Mouse (Mus musculus): ENCODE measurements around the gene Ptcd2. TPM values are rescaled to one million over a fixed set of nuclear protein-coding genes. Genes with fewer than 3 reads are reported as not detected.

Ptcd2 gene
- polyA plus RNA-seq, 1 experiment from 2014 or later = 63.4 TPM

GRCm38 (mm10) chr13:99358921-99359320 is 14.4 kb upstream of the Ptcd2 start:
- H3K4me1 ChIP-seq (ENCODE audit: control insufficient read depth, insufficient read depth, low read length) = peaks cover 4% of the 10 kb centered on the region
- peak; percentile 17; the same call in 1 of the 2 replicates for ATAC-seq

GRCm38 (mm10) chr13:99356428-99357265 is 12.1 kb upstream of the Ptcd2 start:
- ATAC-seq = no peak
- H3K27ac ChIP-seq (ENCODE audit: low read length) = no peak overlapping the region
- H3K27me3 ChIP-seq (replicated peaks; ENCODE audit: control insufficient read depth, insufficient read depth, low read length) = no peaks in the 10 kb centered on the region

More at GRCm38 (mm10) chr13:99358921-99359320, 14.4 kb upstream of the Ptcd2 start:
- Histone ChIP-seq H3K4me2 (ENCODE audit: low read depth, low read length) (no peak overlapping the region), H3K27ac (ENCODE audit: low read length) (no peak overlapping the region), H3K4me3 (ENCODE audit: low read length) (no peak overlapping the region), H3K9ac (ENCODE audit: low read depth, low read length) (no peak overlapping the region), H3K36me3 (ENCODE audit: control insufficient read depth, insufficient read depth, low read length) (no peaks in the 10 kb centered on the region), H3K9me3 (ENCODE audit: control insufficient read depth, low read length) (no peaks in the 10 kb centered on the region), H3K27me3 (replicated peaks; ENCODE audit: control insufficient read depth, insufficient read depth, low read length) (no peaks in the 10 kb centered on the region)
- 75% methylated on average over 14 of the region's 14 CpGs for WGBS

GRCm38 (mm10) chr13:99355861-99356260 is 11.4 kb upstream of the Ptcd2 start:
- H3K27me3 ChIP-seq (replicated peaks; ENCODE audit: control insufficient read depth, insufficient read depth, low read length) = no peaks in the 10 kb centered on the region
- ATAC-seq = no peak
- H3K4me3 ChIP-seq (ENCODE audit: low read length) = no peak overlapping the region
- H3K36me3 ChIP-seq (ENCODE audit: control insufficient read depth, insufficient read depth, low read length) = no peaks in the 10 kb centered on the region
- no peak overlapping the region for H3K4me2 ChIP-seq (ENCODE audit: low read depth, low read length)
- H3K9me3 ChIP-seq (ENCODE audit: control insufficient read depth, low read length) = no peaks in the 10 kb centered on the region
- H3K4me1 ChIP-seq (ENCODE audit: control insufficient read depth, insufficient read depth, low read length) = peaks cover 4% of the 10 kb centered on the region
- H3K27ac ChIP-seq (ENCODE audit: low read length) = peak overlapping the region; percentile 28; the same call in 1 of the 2 replicates
- WGBS = 40% methylated on average over 7 of the region's 7 CpGs
- no peak overlapping the region for H3K9ac ChIP-seq (ENCODE audit: low read depth, low read length)

More at GRCm38 (mm10) chr13:99356428-99357265, 12.1 kb upstream of the Ptcd2 start:
- Histone ChIP-seq H3K4me1 (ENCODE audit: control insufficient read depth, insufficient read depth, low read length) (peaks cover 4% of the 10 kb centered on the region), H3K9ac (ENCODE audit: low read depth, low read length) (no peak overlapping the region), H3K4me2 (ENCODE audit: low read depth, low read length) (no peak overlapping the region), H3K9me3 (ENCODE audit: control insufficient read depth, low read length) (no peaks in the 10 kb centered on the region), H3K4me3 (ENCODE audit: low read length) (no peak overlapping the region), H3K36me3 (ENCODE audit: control insufficient read depth, insufficient read depth, low read length) (no peaks in the 10 kb centered on the region)
- 49% methylated on average over 9 of the region's 9 CpGs for WGBS

GRCm38 (mm10) chr13:99355072-99355471 is 10.6 kb upstream of the Ptcd2 start:
- no peak overlapping the region for H3K4me2 ChIP-seq (ENCODE audit: low read depth, low read length)
- WGBS = 67% methylated on average over 6 of the region's 6 CpGs
- H3K27ac ChIP-seq (ENCODE audit: low read length) = peak overlapping the region; percentile 17
- peak overlapping the region; percentile 42; the same call in 1 of the 2 replicates for H3K9ac ChIP-seq (ENCODE audit: low read depth, low read length)
- H3K4me3 ChIP-seq (ENCODE audit: low read length) = no peak overlapping the region
- H3K9me3 ChIP-seq (ENCODE audit: control insufficient read depth, low read length) = no peaks in the 10 kb centered on the region
- no peaks in the 10 kb centered on the region for H3K36me3 ChIP-seq (ENCODE audit: control insufficient read depth, insufficient read depth, low read length)
- ATAC-seq = no peak
- H3K4me1 ChIP-seq (ENCODE audit: control insufficient read depth, insufficient read depth, low read length) = peaks cover 4% of the 10 kb centered on the region
- H3K27me3 ChIP-seq (replicated peaks; ENCODE audit: control insufficient read depth, insufficient read depth, low read length) = no peaks in the 10 kb centered on the region

- H3K4me2 ChIP-seq (ENCODE audit: low read depth, low read length) = peak overlapping the region; percentile 66
- H3K9me3 ChIP-seq (ENCODE audit: control insufficient read depth, low read length) = no peaks in the 10 kb centered on the region
- H3K27me3 ChIP-seq (replicated peaks; ENCODE audit: control insufficient read depth, insufficient read depth, low read length) = no peaks in the 10 kb centered on the region
- H3K4me3 ChIP-seq (ENCODE audit: low read length) = peak overlapping the region; percentile 54
- 9% methylated on average over 7 of the region's 7 CpGs for WGBS
- H3K27ac ChIP-seq (ENCODE audit: low read length) = peak overlapping the region; percentile 91
- peak overlapping the region; percentile 66 for H3K9ac ChIP-seq (ENCODE audit: low read depth, low read length)
- peak; percentile 19 for ATAC-seq
- H3K4me1 ChIP-seq (ENCODE audit: control insufficient read depth, insufficient read depth, low read length) = peaks cover 4% of the 10 kb centered on the region
- H3K36me3 ChIP-seq (ENCODE audit: control insufficient read depth, insufficient read depth, low read length) = no peaks in the 10 kb centered on the region
Measured at GRCm38 (mm10) chr13:99353490-99353851, 9.0 kb upstream of the Ptcd2 start.

GRCm38 (mm10) chr13:99352758-99353489 is 8.4 kb upstream of the Ptcd2 start:
- Histone ChIP-seq H3K9me3 (ENCODE audit: control insufficient read depth, low read length) (no peaks in the 10 kb centered on the region), H3K4me1 (ENCODE audit: control insufficient read depth, insufficient read depth, low read length) (peaks cover 4% of the 10 kb centered on the region), H3K27ac (ENCODE audit: low read length) (peak overlapping the region; percentile 91), H3K27me3 (replicated peaks; ENCODE audit: control insufficient read depth, insufficient read depth, low read length) (no peaks in the 10 kb centered on the region), H3K4me3 (ENCODE audit: low read length) (peak overlapping the region; percentile 54), H3K4me2 (ENCODE audit: low read depth, low read length) (peak overlapping the region; percentile 66), H3K9ac (ENCODE audit: low read depth, low read length) (peak overlapping the region; percentile 66), H3K36me3 (ENCODE audit: control insufficient read depth, insufficient read depth, low read length) (0 out of 2 replicates have a peak, but pooled peaks cover 4% of the 10 kb centered on the region)
- WGBS = 10% methylated on average over 28 of the region's 28 CpGs
- peak; percentile 100 for ATAC-seq

- peaks cover 4% of the 10 kb centered on the region for H3K4me1 ChIP-seq (ENCODE audit: control insufficient read depth, insufficient read depth, low read length)
- no peak overlapping the region for H3K27ac ChIP-seq (ENCODE audit: low read length)
- no peak overlapping the region for H3K4me2 ChIP-seq (ENCODE audit: low read depth, low read length)
- no peaks in the 10 kb centered on the region for H3K9me3 ChIP-seq (ENCODE audit: control insufficient read depth, low read length)
- no peak overlapping the region for H3K4me3 ChIP-seq (ENCODE audit: low read length)
- H3K27me3 ChIP-seq (replicated peaks; ENCODE audit: control insufficient read depth, insufficient read depth, low read length) = no peaks in the 10 kb centered on the region
- no peak for ATAC-seq
- H3K36me3 ChIP-seq (ENCODE audit: control insufficient read depth, insufficient read depth, low read length) = 0 out of 2 replicates have a peak, but pooled peaks cover 4% of the 10 kb centered on the region
- no peak overlapping the region for H3K9ac ChIP-seq (ENCODE audit: low read depth, low read length)
- WGBS = 85% methylated on average over 3 of the region's 3 CpGs
Measured at GRCm38 (mm10) chr13:99351596-99351995, 7.1 kb upstream of the Ptcd2 start.

- 58% methylated on average over 8 of the region's 8 CpGs for WGBS
- Histone ChIP-seq H3K27me3 (replicated peaks; ENCODE audit: control insufficient read depth, insufficient read depth, low read length) (no peaks in the 10 kb centered on the region), H3K4me3 (ENCODE audit: low read length) (no peak overlapping the region), H3K9me3 (ENCODE audit: control insufficient read depth, low read length) (no peaks in the 10 kb centered on the region), H3K9ac (ENCODE audit: low read depth, low read length) (no peak overlapping the region), H3K36me3 (ENCODE audit: control insufficient read depth, insufficient read depth, low read length) (0 out of 2 replicates have a peak, but pooled peaks cover 4% of the 10 kb centered on the region), H3K27ac (ENCODE audit: low read length) (no peak overlapping the region), H3K4me1 (ENCODE audit: control insufficient read depth, insufficient read depth, low read length) (peaks cover 4% of the 10 kb centered on the region), H3K4me2 (ENCODE audit: low read depth, low read length) (no peak overlapping the region)
- ATAC-seq = no peak
Measured at GRCm38 (mm10) chr13:99351186-99351585, 6.7 kb upstream of the Ptcd2 start.

GRCm38 (mm10) chr13:99350009-99350408 is 5.5 kb upstream of the Ptcd2 start:
- Histone ChIP-seq H3K36me3 (ENCODE audit: control insufficient read depth, insufficient read depth, low read length) (0 out of 2 replicates have a peak, but pooled peaks cover 4% of the 10 kb centered on the region), H3K9me3 (ENCODE audit: control insufficient read depth, low read length) (no peaks in the 10 kb centered on the region), H3K27me3 (replicated peaks; ENCODE audit: control insufficient read depth, insufficient read depth, low read length) (no peaks in the 10 kb centered on the region), H3K4me1 (ENCODE audit: control insufficient read depth, insufficient read depth, low read length) (peaks cover 2% of the 10 kb centered on the region; the same call in 1 of the 2 replicates), H3K27ac (ENCODE audit: low read length) (no peak overlapping the region), H3K4me3 (ENCODE audit: low read length) (no peak overlapping the region), H3K9ac (ENCODE audit: low read depth, low read length) (no peak overlapping the region), H3K4me2 (ENCODE audit: low read depth, low read length) (no peak overlapping the region)
- ATAC-seq = no peak
- WGBS = 90% methylated on average over 6 of the region's 6 CpGs
